Mouse (Mus musculus): ENCODE measurements around the gene Gmnn.

- no peak for TF ChIP-seq CTCF (IDR thresholded peaks at IDR 0.05; ENCODE audit: low read depth, low read length)
- no peak for TF ChIP-seq POLR2A (IDR thresholded peaks at IDR 0.05; ENCODE audit: borderline replicate concordance, low read depth, low read length)
Observed at GRCm38 (mm10) chr13:24716441-24716840, 45.3 kb downstream of the Gmnn start.
